Mouse (Mus musculus): ENCODE measurements around the gene Tnni1.

- TF ChIP-seq POLR2A (IDR thresholded peaks at IDR 0.05; ENCODE audit: insufficient read depth, low read depth, low read length) (no peak), CTCF (IDR thresholded peaks at IDR 0.05; ENCODE audit: insufficient read depth, low read depth, low read length) (no peak)
These were observed 7.7 kb upstream of the Tnni1 start for GRCm38 (mm10) chr1:135771573-135771970.

Measured in olfactory bulb, adult 2 months (tissue).